Mouse (Mus musculus): Measurements from ENCODE around the gene Cdc73. TPM values are rescaled to one million over a fixed set of nuclear protein-coding genes. Genes with fewer than 3 reads are reported as not detected.

Gene Cdc73
- polyA plus RNA-seq, 1 experiment from 2014 or later = 28.4 TPM

- Histone ChIP-seq H3K4me1 (ENCODE audit: control insufficient read depth, insufficient read depth, low read length) (no peaks in the 10 kb centered on the region), H3K36me3 (ENCODE audit: control insufficient read depth, insufficient read depth, low read length) (peaks cover 4% of the 10 kb centered on the region), H3K27ac (ENCODE audit: low read depth, low read length) (no peak overlapping the region), H3K4me2 (no peak overlapping the region), H3K4me3 (ENCODE audit: low read depth, low read length) (no peak overlapping the region), H3K27me3 (ENCODE audit: control insufficient read depth, insufficient read depth, low read length) (no peaks in the 10 kb centered on the region), H3K9me3 (ENCODE audit: control insufficient read depth, low read length) (no peaks in the 10 kb centered on the region), H3K9ac (ENCODE audit: low read length) (no peak overlapping the region)
- WGBS = 76% methylated on average over 2 of the region's 2 CpGs
- DNase-seq (ENCODE audit: low spot score, missing footprints) = no peak
- no peak for ATAC-seq (ENCODE audit: low FRiP score)
These were observed 82.9 kb downstream of the Cdc73 start for GRCm38 (mm10) chr1:143619760-143620159.

- H3K4me1 ChIP-seq (ENCODE audit: control insufficient read depth, insufficient read depth, low read length) = no peaks in the 10 kb centered on the region
- peaks cover 4% of the 10 kb centered on the region for H3K36me3 ChIP-seq (ENCODE audit: control insufficient read depth, insufficient read depth, low read length)
- H3K4me2 ChIP-seq = no peak overlapping the region
- H3K9me3 ChIP-seq (ENCODE audit: control insufficient read depth, low read length) = no peaks in the 10 kb centered on the region
- ATAC-seq (ENCODE audit: low FRiP score) (no peak), DNase-seq (ENCODE audit: low spot score, missing footprints) (no peak)
- 91% methylated on average over 2 of the region's 2 CpGs for WGBS
- H3K27me3 ChIP-seq (ENCODE audit: control insufficient read depth, insufficient read depth, low read length) = no peaks in the 10 kb centered on the region
- no peak overlapping the region for H3K27ac ChIP-seq (ENCODE audit: low read depth, low read length)
- no peak overlapping the region for H3K4me3 ChIP-seq (ENCODE audit: low read depth, low read length)
- H3K9ac ChIP-seq (ENCODE audit: low read length) = no peak overlapping the region
These were observed 89.8 kb downstream of the Cdc73 start for GRCm38 (mm10) chr1:143612901-143613300.

DNA sequence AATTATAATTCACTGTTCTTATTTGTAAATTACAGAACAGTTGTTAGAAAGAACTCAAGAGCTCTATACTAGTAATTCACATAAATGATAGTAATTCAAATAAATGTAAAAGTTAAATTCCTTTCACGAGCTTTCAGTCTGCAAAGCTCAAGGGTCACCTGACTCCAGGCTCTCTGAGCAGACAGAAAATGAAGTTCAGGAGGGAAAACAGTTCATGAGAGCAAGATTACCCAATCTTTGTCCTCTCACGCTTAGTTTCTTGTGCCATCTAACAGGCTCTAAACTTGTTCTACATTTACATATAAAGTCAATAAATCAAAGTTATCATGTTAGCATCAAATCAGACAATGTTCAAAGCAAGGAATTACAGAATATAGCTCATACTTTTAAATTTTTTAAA lies 93.8 kb downstream of the Cdc73 start:
- H3K4me3 ChIP-seq (ENCODE audit: low read depth, low read length) = no peak overlapping the region
- no peaks in the 10 kb centered on the region for H3K9me3 ChIP-seq (ENCODE audit: control insufficient read depth, low read length)
- H3K27me3 ChIP-seq (ENCODE audit: control insufficient read depth, insufficient read depth, low read length) = no peaks in the 10 kb centered on the region
- ATAC-seq (ENCODE audit: low FRiP score) = no peak
- no peak for DNase-seq (ENCODE audit: low spot score, missing footprints)
- H3K36me3 ChIP-seq (ENCODE audit: control insufficient read depth, insufficient read depth, low read length) = no peaks in the 10 kb centered on the region
- no peak overlapping the region for H3K27ac ChIP-seq (ENCODE audit: low read depth, low read length)
- WGBS = 88% methylated on average over 2 of the region's 2 CpGs
- no peak overlapping the region for H3K9ac ChIP-seq (ENCODE audit: low read length)
- no peak overlapping the region for H3K4me2 ChIP-seq
- H3K4me1 ChIP-seq (ENCODE audit: control insufficient read depth, insufficient read depth, low read length) = no peaks in the 10 kb centered on the region

- WGBS = 89% methylated on average over 2 of the region's 2 CpGs
- no peak for ATAC-seq (ENCODE audit: low FRiP score)
These were observed 105.8 kb downstream of the Cdc73 start for GRCm38 (mm10) chr1:143596864-143597263.

GRCm38 (mm10) chr1:143576824-143577543 lies 125.7 kb downstream of the Cdc73 start:
- Histone ChIP-seq H3K9ac (ENCODE audit: low read length) (no peak overlapping the region), H3K36me3 (ENCODE audit: control insufficient read depth, insufficient read depth, low read length) (no peaks in the 10 kb centered on the region), H3K9me3 (ENCODE audit: control insufficient read depth, low read length) (no peaks in the 10 kb centered on the region), H3K27me3 (ENCODE audit: control insufficient read depth, insufficient read depth, low read length) (no peaks in the 10 kb centered on the region), H3K27ac (ENCODE audit: low read depth, low read length) (no peak overlapping the region), H3K4me3 (ENCODE audit: low read depth, low read length) (no peak overlapping the region), H3K4me2 (no peak overlapping the region), H3K4me1 (ENCODE audit: control insufficient read depth, insufficient read depth, low read length) (no peaks in the 10 kb centered on the region)
- ATAC-seq (ENCODE audit: low FRiP score) (no peak), DNase-seq (ENCODE audit: low spot score, missing footprints) (no peak)
- 86% methylated on average over 10 of the region's 10 CpGs for WGBS

More at GRCm38 (mm10) chr1:143596864-143597263, 105.8 kb downstream of the Cdc73 start:
- no peak overlapping the region for H3K4me2 ChIP-seq
- H3K4me1 ChIP-seq (ENCODE audit: control insufficient read depth, insufficient read depth, low read length) = no peaks in the 10 kb centered on the region
- H3K9me3 ChIP-seq (ENCODE audit: control insufficient read depth, low read length) = no peaks in the 10 kb centered on the region
- H3K36me3 ChIP-seq (ENCODE audit: control insufficient read depth, insufficient read depth, low read length) = no peaks in the 10 kb centered on the region
- DNase-seq (ENCODE audit: low spot score, missing footprints) = no peak
- H3K27ac ChIP-seq (ENCODE audit: low read depth, low read length) = no peak overlapping the region
- H3K9ac ChIP-seq (ENCODE audit: low read length) = no peak overlapping the region
- H3K27me3 ChIP-seq (ENCODE audit: control insufficient read depth, insufficient read depth, low read length) = no peaks in the 10 kb centered on the region
- no peak overlapping the region for H3K4me3 ChIP-seq (ENCODE audit: low read depth, low read length)

DNA sequence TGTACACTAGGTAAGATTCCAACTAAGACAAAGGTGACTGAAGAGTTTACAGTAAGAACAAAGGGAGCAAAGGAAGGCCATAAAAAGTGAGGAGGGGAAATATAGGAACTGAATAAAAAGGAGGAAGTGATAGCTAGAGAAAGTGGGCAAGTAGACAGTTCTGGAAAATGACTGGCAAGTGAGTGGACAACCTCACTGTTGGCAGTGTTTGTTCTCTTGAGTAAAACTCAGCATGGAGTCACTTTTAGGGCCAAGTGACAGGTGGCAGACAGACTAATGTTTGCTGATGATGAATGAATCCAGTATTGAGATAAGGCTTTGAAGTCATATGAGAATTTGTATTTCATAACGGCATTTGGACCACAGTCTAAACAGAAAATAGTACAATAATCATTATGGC lies 144.5 kb downstream of the Cdc73 start:
- Histone ChIP-seq H3K27ac (ENCODE audit: low read depth, low read length) (no peak overlapping the region), H3K9ac (ENCODE audit: low read length) (no peak overlapping the region), H3K27me3 (ENCODE audit: control insufficient read depth, insufficient read depth, low read length) (no peaks in the 10 kb centered on the region), H3K4me2 (no peak overlapping the region), H3K4me1 (ENCODE audit: control insufficient read depth, insufficient read depth, low read length) (no peaks in the 10 kb centered on the region), H3K4me3 (ENCODE audit: low read depth, low read length) (no peak overlapping the region), H3K36me3 (ENCODE audit: control insufficient read depth, insufficient read depth, low read length) (no peaks in the 10 kb centered on the region), H3K9me3 (ENCODE audit: control insufficient read depth, low read length) (no peaks in the 10 kb centered on the region)
- ATAC-seq (ENCODE audit: low FRiP score) = no peak
- 77% methylated on average over 1 of the region's 1 CpGs for WGBS
- no peak for DNase-seq (ENCODE audit: low spot score, missing footprints)

- Histone ChIP-seq H3K4me1 (ENCODE audit: control insufficient read depth, insufficient read depth, low read length) (no peaks in the 10 kb centered on the region), H3K9me3 (ENCODE audit: control insufficient read depth, low read length) (no peaks in the 10 kb centered on the region), H3K4me2 (no peak overlapping the region), H3K27me3 (ENCODE audit: control insufficient read depth, insufficient read depth, low read length) (no peaks in the 10 kb centered on the region), H3K27ac (ENCODE audit: low read depth, low read length) (no peak overlapping the region), H3K4me3 (ENCODE audit: low read depth, low read length) (no peak overlapping the region), H3K9ac (ENCODE audit: low read length) (no peak overlapping the region), H3K36me3 (ENCODE audit: control insufficient read depth, insufficient read depth, low read length) (no peaks in the 10 kb centered on the region)
- WGBS = 26% methylated on average over 1 of the region's 1 CpGs
- DNase-seq (ENCODE audit: low spot score, missing footprints) = no peak
- no peak for ATAC-seq (ENCODE audit: low FRiP score)
These were observed 147.2 kb downstream of the Cdc73 start for GRCm38 (mm10) chr1:143555533-143555932.

GRCm38 (mm10) chr1:143554621-143555020 lies 148.1 kb downstream of the Cdc73 start:
- WGBS = 58% methylated on average over 2 of the region's 2 CpGs

More at GRCm38 (mm10) chr1:143554621-143555020, 148.1 kb downstream of the Cdc73 start:
- no peak for DNase-seq (ENCODE audit: low spot score, missing footprints)
- no peaks in the 10 kb centered on the region for H3K36me3 ChIP-seq (ENCODE audit: control insufficient read depth, insufficient read depth, low read length)
- no peaks in the 10 kb centered on the region for H3K27me3 ChIP-seq (ENCODE audit: control insufficient read depth, insufficient read depth, low read length)
- no peak for ATAC-seq (ENCODE audit: low FRiP score)
- no peaks in the 10 kb centered on the region for H3K4me1 ChIP-seq (ENCODE audit: control insufficient read depth, insufficient read depth, low read length)
- H3K4me3 ChIP-seq (ENCODE audit: low read depth, low read length) = no peak overlapping the region
- no peak overlapping the region for H3K4me2 ChIP-seq
- no peak overlapping the region for H3K27ac ChIP-seq (ENCODE audit: low read depth, low read length)
- H3K9me3 ChIP-seq (ENCODE audit: control insufficient read depth, low read length) = no peaks in the 10 kb centered on the region
- no peak overlapping the region for H3K9ac ChIP-seq (ENCODE audit: low read length)
